Mouse (Mus musculus): ENCODE results near the gene Cyp8b1. TPM values are rescaled to one million over a fixed set of nuclear protein-coding genes. Genes with fewer than 3 reads are reported as not detected.
A peak's percentile ranks its signal among the peaks of the same experiment; 100 is the strongest.

The Cyp8b1 gene
- polyA plus RNA-seq, 1 experiment = 0.77 TPM

GRCm38 (mm10) chr9:121943628-121944027, 27.5 kb upstream of the Cyp8b1 start:
- Histone ChIP-seq H3K4me1 (ENCODE audit: control insufficient read depth, insufficient read depth, low read length) (no peaks in the 10 kb centered on the region; the same call in 1 of the 2 replicates), H3K27ac (ENCODE audit: control insufficient read depth, insufficient read depth, low read depth, low read length, poor library complexity) (no peak overlapping the region), H3K4me3 (replicated peaks; ENCODE audit: control insufficient read depth, low read depth, low read length) (no peak overlapping the region)
- 39% methylated on average over 3 of the region's 3 CpGs for WGBS
- no peak for TF ChIP-seq CTCF (IDR thresholded peaks at IDR 0.05; ENCODE audit: control insufficient read depth, insufficient read depth, low read length)
- TF ChIP-seq POLR2A (IDR thresholded peaks at IDR 0.05; ENCODE audit: borderline replicate concordance, control insufficient read depth, low read depth, low read length) = no peak

GRCm38 (mm10) chr9:121943005-121943404, 26.9 kb upstream of the Cyp8b1 start:
- Histone ChIP-seq H3K27ac (ENCODE audit: control insufficient read depth, insufficient read depth, low read depth, low read length, poor library complexity) (no peak overlapping the region), H3K4me1 (ENCODE audit: control insufficient read depth, insufficient read depth, low read length) (no peaks in the 10 kb centered on the region; the same call in 1 of the 2 replicates), H3K4me3 (replicated peaks; ENCODE audit: control insufficient read depth, low read depth, low read length) (no peak overlapping the region)
- 22% methylated on average over 3 of the region's 3 CpGs for WGBS
- TF ChIP-seq CTCF (IDR thresholded peaks at IDR 0.05; ENCODE audit: control insufficient read depth, insufficient read depth, low read length) = no peak
- no peak for TF ChIP-seq POLR2A (IDR thresholded peaks at IDR 0.05; ENCODE audit: borderline replicate concordance, control insufficient read depth, low read depth, low read length)

GRCm38 (mm10) chr9:121937944-121938355, 21.8 kb upstream of the Cyp8b1 start:
- no peak for TF ChIP-seq CTCF (IDR thresholded peaks at IDR 0.05; ENCODE audit: control insufficient read depth, insufficient read depth, low read length)
- TF ChIP-seq POLR2A (IDR thresholded peaks at IDR 0.05; ENCODE audit: borderline replicate concordance, control insufficient read depth, low read depth, low read length) = no peak
- Histone ChIP-seq H3K27ac (ENCODE audit: control insufficient read depth, insufficient read depth, low read depth, low read length, poor library complexity) (no peak overlapping the region), H3K4me1 (ENCODE audit: control insufficient read depth, insufficient read depth, low read length) (no peaks in the 10 kb centered on the region), H3K4me3 (replicated peaks; ENCODE audit: control insufficient read depth, low read depth, low read length) (peak overlapping the region; percentile 50)
- 56% methylated on average over 21 of the region's 21 CpGs for WGBS

- no peaks in the 10 kb centered on the region for H3K4me1 ChIP-seq (ENCODE audit: control insufficient read depth, insufficient read depth, low read length)
- no peak overlapping the region for H3K4me3 ChIP-seq (replicated peaks; ENCODE audit: control insufficient read depth, low read depth, low read length)
- TF ChIP-seq POLR2A (IDR thresholded peaks at IDR 0.05; ENCODE audit: borderline replicate concordance, control insufficient read depth, low read depth, low read length) (no peak), CTCF (IDR thresholded peaks at IDR 0.05; ENCODE audit: control insufficient read depth, insufficient read depth, low read length) (no peak)
- no peak overlapping the region for H3K27ac ChIP-seq (ENCODE audit: control insufficient read depth, insufficient read depth, low read depth, low read length, poor library complexity)
- 35% methylated on average over 6 of the region's 6 CpGs for WGBS
Observed at GRCm38 (mm10) chr9:121937451-121937864, 21.4 kb upstream of the Cyp8b1 start.

GRCm38 (mm10) chr9:121936952-121937351, 20.8 kb upstream of the Cyp8b1 start:
- Histone ChIP-seq H3K4me1 (ENCODE audit: control insufficient read depth, insufficient read depth, low read length) (no peaks in the 10 kb centered on the region), H3K27ac (ENCODE audit: control insufficient read depth, insufficient read depth, low read depth, low read length, poor library complexity) (no peak overlapping the region), H3K4me3 (replicated peaks; ENCODE audit: control insufficient read depth, low read depth, low read length) (no peak overlapping the region)
- WGBS = 83% methylated on average over 1 of the region's 1 CpGs
- TF ChIP-seq CTCF (IDR thresholded peaks at IDR 0.05; ENCODE audit: control insufficient read depth, insufficient read depth, low read length) (no peak), POLR2A (IDR thresholded peaks at IDR 0.05; ENCODE audit: borderline replicate concordance, control insufficient read depth, low read depth, low read length) (no peak)

- Histone ChIP-seq H3K4me1 (ENCODE audit: control insufficient read depth, insufficient read depth, low read length) (no peaks in the 10 kb centered on the region), H3K4me3 (replicated peaks; ENCODE audit: control insufficient read depth, low read depth, low read length) (no peak overlapping the region), H3K27ac (ENCODE audit: control insufficient read depth, insufficient read depth, low read depth, low read length, poor library complexity) (no peak overlapping the region)
- TF ChIP-seq POLR2A (IDR thresholded peaks at IDR 0.05; ENCODE audit: borderline replicate concordance, control insufficient read depth, low read depth, low read length) = no peak
- TF ChIP-seq CTCF (IDR thresholded peaks at IDR 0.05; ENCODE audit: control insufficient read depth, insufficient read depth, low read length) = no peak
- WGBS = 86% methylated on average over 4 of the region's 4 CpGs
Observed at GRCm38 (mm10) chr9:121934856-121935255, 18.8 kb upstream of the Cyp8b1 start.

GRCm38 (mm10) chr9:121928498-121928897, 12.4 kb upstream of the Cyp8b1 start:
- TF ChIP-seq CTCF (IDR thresholded peaks at IDR 0.05; ENCODE audit: control insufficient read depth, insufficient read depth, low read length) = peak; percentile 84
- no peak for TF ChIP-seq POLR2A (IDR thresholded peaks at IDR 0.05; ENCODE audit: borderline replicate concordance, control insufficient read depth, low read depth, low read length)
- H3K27ac ChIP-seq (ENCODE audit: control insufficient read depth, insufficient read depth, low read depth, low read length, poor library complexity) = peak overlapping the region; percentile 2; the same call in 1 of the 2 replicates
- peaks cover 13% of the 10 kb centered on the region; the same call in 1 of the 2 replicates for H3K4me1 ChIP-seq (ENCODE audit: control insufficient read depth, insufficient read depth, low read length)
- WGBS = 17% methylated on average over 2 of the region's 2 CpGs
- no peak overlapping the region for H3K4me3 ChIP-seq (replicated peaks; ENCODE audit: control insufficient read depth, low read depth, low read length)

GRCm38 (mm10) chr9:121927721-121928120, 11.6 kb upstream of the Cyp8b1 start:
- WGBS = 73% methylated on average over 7 of the region's 7 CpGs
- TF ChIP-seq POLR2A (IDR thresholded peaks at IDR 0.05; ENCODE audit: borderline replicate concordance, control insufficient read depth, low read depth, low read length) (no peak), CTCF (IDR thresholded peaks at IDR 0.05; ENCODE audit: control insufficient read depth, insufficient read depth, low read length) (no peak)
- no peak overlapping the region for H3K27ac ChIP-seq (ENCODE audit: control insufficient read depth, insufficient read depth, low read depth, low read length, poor library complexity)
- H3K4me3 ChIP-seq (replicated peaks; ENCODE audit: control insufficient read depth, low read depth, low read length) = no peak overlapping the region
- H3K4me1 ChIP-seq (ENCODE audit: control insufficient read depth, insufficient read depth, low read length) = peaks cover 13% of the 10 kb centered on the region; the same call in 1 of the 2 replicates
